Mouse (Mus musculus): Measurements from ENCODE around the gene Fam181a.

Fam181a gene

DNA sequence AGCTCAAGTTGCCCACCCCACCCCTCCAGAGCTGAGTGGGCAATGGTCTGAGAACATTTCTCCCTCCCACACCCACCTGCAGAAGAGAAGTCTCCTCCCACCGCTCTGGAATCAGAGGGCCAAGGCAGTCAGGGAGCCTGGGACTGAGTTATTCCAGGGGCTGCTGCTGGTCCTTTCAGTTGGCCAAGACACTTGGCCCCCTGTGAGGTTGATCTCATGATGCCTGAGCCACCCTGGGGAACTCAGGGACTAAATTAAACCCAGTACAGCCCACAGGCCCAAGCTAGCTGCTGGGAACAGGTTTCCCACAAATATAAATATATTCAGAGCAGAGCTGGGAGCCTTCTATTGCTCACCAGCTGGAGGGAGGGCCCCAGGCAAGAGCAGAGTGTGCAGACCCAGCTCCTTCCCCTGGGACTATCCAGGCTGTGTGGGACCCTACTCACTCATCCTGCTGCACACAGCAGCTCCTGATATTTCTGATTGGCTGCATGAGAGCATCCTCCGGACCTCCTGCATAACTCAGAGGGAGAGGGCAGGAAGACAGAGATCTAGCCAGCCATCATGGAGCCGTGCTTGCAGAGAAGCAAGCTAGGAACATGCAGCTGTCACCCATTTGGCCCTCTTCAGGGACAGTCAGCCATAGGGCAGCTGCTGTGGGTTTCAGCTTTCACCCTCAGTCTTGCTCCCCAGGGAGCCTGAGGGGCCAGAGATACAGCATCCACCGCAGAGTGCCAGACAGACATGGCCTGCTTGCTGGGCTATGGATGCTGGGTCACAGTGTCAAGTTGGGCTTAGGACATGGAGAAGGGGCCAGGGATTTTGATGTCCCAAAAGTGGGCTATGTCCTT is 48.4 kb downstream of the Fam181a start:
- DNase-seq = no peak

DNA sequence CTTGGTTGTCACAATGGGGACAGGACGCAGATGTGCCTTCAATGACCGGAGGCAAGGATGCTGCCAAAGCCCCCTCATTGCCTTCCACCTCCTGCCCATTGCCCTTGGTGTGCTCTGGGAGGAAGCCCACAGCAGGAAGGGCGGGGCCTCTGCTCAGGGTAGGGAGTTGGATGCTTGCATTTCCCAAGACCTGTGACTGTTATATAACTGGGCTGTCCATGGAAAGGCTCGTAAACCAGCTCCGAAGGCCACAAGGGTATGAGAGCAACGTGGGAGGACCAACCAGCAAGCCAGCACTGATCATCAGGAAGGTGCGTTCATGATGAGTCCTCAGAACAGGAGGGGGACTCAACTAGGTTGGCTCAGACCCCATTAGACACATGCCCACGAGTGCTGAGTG is 50.0 kb downstream of the Fam181a start:
- DNase-seq = no peak

DNA sequence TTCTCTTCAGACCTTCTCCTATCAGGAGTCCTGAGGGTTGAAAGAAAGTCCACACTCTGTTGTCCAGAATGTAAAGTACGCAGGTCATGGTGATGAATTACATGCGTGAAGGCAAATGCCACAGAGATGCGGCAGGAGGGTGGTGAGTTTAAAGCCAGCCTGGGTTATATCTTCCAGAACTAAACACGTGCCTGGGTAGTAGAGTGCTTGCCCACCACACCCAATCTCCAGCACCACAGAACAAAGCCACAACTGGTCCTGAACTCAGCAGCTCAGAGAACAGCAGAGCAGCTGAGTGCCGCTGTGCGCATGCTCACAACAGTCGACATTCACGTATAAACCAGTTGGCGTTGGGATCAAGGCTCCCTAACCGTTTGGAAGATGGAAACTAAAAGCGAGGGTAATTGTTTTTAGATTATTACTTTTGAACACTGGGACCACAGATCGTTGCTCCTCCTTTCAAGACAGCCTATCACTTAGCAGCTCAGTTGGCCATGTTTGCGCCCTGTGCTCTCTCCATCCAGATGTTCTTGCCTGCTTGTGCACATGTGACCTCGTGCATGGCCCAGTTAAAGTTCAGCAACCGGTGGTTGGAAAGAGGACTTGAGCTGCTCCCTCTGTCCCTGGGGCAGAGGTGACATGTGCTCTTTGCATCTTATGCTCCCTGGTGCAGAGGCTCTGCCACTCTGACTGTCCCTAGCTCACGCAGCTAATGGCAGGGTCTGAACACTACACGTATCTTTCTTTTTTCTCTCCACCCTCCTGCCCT is 50.9 kb downstream of the Fam181a start:
- DNase-seq = no peak

DNA sequence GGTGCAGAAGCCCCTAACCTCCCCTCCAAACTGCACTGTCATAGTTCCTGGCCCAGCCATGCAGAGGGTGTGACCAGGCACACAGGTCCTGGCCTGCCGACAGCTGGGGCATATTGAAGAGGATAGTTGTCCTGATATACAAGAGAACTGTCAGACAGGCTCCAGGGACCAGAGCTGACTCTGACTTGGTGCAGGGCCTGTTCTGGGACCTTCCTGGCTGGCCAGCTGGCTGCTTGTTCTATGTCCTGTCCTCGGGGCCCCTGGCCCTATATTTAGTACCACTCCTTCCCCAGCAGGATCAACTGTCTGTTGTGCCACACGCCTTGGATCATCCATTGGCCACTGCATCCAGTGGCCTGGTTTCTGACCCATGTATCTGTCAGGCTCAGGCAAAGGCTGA is 51.6 kb downstream of the Fam181a start:
- DNase-seq = no peak

All from lung, postnatal 10 days (tissue).